Mouse (Mus musculus) adrenal gland, postnatal 36 days (tissue): Measurements from ENCODE around the gene Rad51b. TPM values are rescaled to one million over a fixed set of nuclear protein-coding genes. Genes with fewer than 3 reads are reported as not detected.
A peak's percentile ranks its signal among the peaks of the same experiment; 100 is the strongest.

Experiments
- DNase-seq, 2 experiments: peaks; one replicate each; pipeline ENCODE4 v3.0.0; 2021; ENCODE audit warnings: mixed read lengths in 1 of 2
- total RNA-seq, 2 experiments: library from RNA; stranded (reverse); gene quantifications; 2 replicates each; pipeline ENCODE4 v1.2.3; 2021

The Rad51b gene
- total RNA-seq, 2 experiments from 2014 or later, result 0.49 to 0.63 TPM

- no peak for DNase-seq
Measured at GRCm38 (mm10) chr12:79579018-79579585, 282.0 kb downstream of the Rad51b start.

DNA sequence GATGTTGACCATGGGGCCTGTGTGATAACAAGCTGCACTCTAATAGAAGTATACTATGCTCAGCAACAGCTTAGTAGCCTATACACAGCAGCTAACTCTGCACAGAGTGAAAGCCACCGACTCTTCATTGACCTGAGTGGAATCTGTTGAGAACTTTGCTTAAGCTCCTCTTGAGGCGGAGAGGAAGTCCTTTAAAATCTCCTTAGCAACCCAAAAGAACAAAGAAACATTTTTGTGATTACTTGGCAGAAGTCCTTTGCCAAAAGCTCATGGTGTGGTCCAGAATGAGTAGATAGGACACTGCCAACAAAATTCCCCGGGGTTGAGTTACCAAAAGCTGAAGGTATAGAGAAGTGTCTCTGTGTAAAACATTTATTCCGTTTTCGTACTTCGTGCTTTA lies 282.8 kb downstream of the Rad51b start:
- DNase-seq, result no peak

DNA sequence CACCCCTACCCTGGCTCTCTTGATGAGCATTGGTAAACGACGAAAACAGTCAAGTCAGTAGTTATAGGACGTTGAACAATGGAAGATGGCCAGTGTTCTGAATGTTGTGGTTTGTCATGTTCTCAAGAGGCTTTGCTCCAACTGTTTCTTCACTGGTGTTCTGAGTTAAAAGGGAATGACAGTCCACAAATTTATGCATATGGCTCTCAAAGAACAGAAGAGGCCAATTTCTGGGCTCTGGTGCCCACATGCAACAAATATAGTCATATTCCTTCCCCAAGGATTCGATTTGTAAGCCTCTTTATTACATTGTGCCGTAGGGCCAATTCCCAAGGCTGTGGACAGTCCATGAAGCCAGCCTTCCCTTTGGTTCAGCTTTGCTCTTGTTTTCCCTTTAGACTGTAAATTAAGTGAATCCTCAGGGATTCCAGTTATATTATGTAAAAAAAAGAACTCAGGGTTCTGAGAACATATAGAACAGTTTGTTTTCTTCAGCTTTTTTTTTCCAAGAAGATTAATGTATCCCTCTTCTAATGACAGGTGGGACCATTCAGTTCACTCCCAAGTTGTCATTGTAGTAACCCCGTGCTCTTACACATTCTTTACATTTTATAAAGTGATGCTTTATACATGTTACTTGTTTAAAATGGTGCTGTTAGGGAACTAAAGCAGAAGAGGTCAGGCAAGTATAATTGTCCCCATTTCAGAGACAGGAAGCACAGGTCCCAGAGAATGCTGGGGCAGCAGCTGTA lies 287.6 kb downstream of the Rad51b start:
- DNase-seq, result no peak

DNA sequence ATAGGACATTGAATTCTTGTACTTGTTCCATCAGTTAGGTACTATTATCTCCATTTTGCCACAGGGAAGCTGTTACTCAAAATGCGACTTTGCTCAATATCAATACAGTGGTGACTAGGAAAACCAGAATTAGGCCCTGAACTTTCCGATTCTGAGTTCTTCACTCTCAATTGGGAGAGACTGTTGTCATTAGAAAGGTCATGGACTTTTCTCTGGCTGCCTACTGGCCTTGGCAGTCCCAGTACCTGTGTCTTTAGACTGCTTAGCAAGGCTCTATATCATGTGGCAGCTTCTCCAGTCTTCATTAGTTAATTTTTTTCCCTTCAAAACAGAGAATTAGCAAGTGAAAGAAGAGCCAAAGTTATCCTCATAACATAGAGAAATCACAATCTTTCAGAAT lies 288.3 kb downstream of the Rad51b start:
- peak in 1 of 2 experiments; percentile 12 for DNase-seq

- no peak for DNase-seq
Measured at GRCm38 (mm10) chr12:79588831-79589230, 291.7 kb downstream of the Rad51b start.

DNA sequence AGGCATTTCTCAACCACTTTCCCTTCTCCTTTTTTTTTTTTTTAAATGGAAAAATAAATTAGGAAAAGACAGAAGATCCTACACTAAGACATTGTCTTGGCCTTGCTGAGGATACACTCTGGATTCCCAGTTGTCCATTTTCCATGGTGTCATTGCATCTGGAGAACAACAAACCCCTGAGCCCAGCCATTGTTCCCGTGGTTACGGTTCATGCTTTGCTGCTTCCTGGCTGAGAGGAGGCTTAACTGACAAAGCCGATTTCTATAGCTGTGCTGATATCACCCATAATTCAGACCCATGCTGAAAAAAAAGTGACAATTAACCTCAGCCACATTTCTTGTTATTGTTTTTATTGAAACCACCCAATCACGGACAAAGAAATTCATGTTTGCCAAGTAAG lies 295.1 kb downstream of the Rad51b start:
- DNase-seq, result no peak

GRCm38 (mm10) chr12:79596842-79597241 lies 299.8 kb downstream of the Rad51b start:
- no peak for DNase-seq

GRCm38 (mm10) chr12:79597351-79597750 lies 300.3 kb downstream of the Rad51b start:
- no peak for DNase-seq

DNA sequence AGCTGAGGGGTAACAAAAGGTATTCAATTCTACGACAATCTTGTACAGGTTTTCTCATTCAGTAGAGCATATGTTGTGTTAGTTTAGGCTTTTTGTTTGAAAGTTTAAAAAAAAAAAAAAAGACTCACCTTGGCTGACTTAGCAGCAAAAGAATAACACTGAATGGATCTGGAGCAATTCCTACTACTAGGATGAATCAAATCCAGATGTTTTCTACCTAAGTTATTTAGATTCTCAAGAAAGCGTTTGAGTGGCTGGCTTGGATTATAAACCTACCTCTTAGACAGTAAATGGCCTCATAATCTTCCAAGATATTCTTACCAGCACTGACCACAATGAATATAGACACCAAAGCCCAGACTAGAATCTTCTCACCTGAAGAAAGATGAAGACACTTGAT lies 300.7 kb downstream of the Rad51b start:
- DNase-seq, result no peak

GRCm38 (mm10) chr12:79598496-79598895 lies 301.4 kb downstream of the Rad51b start:
- DNase-seq, result peak; percentile 8 to 40

- DNase-seq, result peak; percentile 55 to 67
Measured at GRCm38 (mm10) chr12:79598901-79599300, 301.8 kb downstream of the Rad51b start.

GRCm38 (mm10) chr12:79600149-79600769 lies 303.2 kb downstream of the Rad51b start:
- peak; percentile 89 to 90 for DNase-seq

- no peak for DNase-seq
Measured at GRCm38 (mm10) chr12:79602641-79603040, 305.6 kb downstream of the Rad51b start.

- DNase-seq, result no peak
Measured at GRCm38 (mm10) chr12:79604850-79605249, 307.8 kb downstream of the Rad51b start.

DNA sequence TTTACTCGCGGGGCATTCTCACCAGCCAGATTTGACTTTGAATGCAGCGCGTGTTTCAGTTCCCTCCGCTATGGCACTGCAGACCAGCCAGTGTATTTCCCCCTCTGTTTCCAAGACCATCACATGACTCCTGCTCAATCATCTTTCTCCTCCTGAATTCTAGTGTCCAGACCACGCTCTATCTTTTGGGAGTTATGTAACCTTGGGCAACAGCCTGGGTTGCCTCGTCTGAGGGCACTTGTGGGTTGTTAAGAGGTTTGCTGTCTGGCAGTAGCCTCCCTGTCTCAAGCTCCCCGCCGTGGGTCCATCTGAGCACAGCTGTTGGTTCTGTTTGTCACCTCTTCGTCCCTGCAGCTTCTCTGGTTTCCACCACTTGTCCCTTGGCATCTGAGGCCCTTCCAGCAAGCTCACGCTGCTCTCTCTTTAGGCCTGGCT lies 309.1 kb downstream of the Rad51b start:
- no peak for DNase-seq

DNA sequence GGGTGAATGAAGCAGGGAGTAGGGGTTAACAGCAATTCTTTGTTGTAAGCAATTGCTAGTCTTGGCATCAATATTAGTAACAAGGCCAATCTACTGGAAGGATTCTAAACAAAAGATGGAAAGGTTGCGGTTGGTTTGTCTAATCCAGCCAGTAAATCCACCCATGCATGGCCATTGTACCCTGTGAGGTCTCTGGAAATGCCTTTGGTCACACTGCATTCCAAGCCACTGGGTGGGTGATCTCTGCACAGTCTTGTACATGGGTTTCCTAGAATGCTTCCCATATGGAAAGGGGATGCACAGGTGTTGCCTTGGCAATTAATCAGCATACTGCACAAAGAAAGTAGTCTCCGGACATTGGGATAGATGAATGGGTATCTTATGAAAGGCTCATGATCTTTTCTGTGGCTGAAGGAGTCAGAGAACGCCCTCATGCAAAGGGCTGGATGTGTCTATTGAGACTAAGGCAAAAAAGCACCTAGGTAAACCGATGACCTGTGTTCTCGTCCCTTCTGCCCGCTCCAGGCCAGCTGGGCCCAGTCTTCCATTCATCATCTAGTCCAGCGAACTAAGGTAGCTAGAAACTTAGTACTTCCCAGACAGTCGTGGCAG lies 312.4 kb downstream of the Rad51b start:
- no peak for DNase-seq

DNA sequence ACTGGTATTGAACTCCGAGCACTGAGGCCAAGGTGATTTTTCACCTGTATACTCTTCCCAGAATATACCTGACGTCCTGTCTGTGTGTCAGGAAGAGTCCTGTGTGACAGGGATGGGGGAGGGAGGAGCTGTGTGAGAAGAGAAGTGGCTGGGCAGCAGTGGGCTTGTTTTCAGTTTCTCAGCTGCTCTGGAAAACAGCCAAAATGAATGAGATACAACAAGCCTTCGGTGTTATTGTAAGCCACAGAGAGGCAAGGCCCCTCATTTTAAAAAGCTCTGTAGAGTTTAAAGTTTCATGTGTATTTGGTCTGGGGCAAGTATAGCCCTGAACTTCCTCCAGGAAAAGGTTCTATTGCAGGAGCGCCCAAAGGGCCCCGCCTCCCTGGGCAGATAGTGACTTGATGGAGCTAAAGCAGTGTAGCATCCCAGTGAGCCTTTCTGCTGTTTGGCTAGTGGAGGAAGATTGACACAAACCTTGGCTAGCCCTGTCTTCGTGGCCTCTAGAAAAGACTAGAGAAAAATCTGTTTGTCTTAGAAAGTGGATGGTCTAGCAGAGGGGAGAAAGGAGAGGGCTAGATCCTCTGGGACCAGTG lies 313.5 kb downstream of the Rad51b start:
- no peak for DNase-seq

DNA sequence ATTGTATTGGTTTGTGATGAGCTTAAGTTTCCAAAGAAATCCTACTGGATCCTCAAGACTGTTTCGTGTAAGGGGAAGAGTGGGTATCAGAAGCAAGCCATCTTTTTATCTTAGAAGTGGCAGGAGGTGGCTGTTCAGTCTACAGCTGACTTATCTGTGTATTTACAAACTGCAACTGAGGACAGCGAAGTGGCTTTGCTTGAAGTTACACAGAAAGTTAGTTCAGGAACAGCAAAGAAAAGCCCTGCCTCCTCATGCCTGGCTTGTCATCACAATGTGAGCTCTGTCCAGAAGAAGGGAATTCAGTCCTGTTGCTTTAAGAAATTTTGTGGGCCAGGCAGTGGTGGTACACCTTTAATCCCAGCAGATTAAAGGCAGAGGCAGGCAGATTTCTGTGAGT lies 314.6 kb downstream of the Rad51b start:
- DNase-seq, result no peak

- DNase-seq, result peak; percentile 89 to 91
Measured at GRCm38 (mm10) chr12:79612334-79613060, 315.4 kb downstream of the Rad51b start.

DNA sequence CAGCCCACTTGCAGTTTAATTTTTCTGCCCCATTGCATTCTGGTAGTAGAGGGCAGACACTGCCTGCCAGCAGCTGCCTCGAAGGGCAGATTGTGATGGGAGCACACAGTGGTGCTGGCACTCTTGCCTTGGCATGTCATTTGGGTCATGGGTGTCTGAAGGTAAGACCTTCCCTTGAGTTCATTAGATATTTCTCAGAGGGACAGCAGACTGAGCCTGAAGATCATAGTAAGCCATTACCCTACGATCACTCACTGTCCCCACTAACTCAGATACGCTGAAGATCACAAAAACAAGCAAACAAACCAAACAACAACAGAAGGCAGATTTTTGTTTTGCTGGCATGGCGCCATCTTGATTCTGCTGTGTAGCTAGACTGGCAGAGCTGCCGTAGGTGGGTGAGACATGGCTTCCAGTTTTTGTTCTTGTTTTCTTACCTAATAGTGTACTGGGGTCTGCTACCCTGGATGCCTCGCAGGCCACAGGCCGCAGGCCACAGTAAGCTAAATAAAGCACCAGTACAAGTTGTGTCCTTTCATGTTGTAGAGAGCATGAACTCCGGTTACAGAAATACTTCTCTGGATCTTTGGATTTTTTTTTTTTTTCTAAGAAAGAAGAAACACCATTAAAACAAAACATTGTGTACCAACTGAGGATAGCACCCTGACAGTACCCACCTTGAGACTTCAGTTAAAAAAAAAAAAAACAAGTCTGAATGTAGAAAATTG lies 316.1 kb downstream of the Rad51b start:
- peak in 1 of 2 experiments; percentile 32 for DNase-seq
